Mouse (Mus musculus): ENCODE data around the gene Fsip1. TPM values are rescaled to one million over a fixed set of nuclear protein-coding genes. Genes with fewer than 3 reads are reported as not detected.

Gene Fsip1
- polyA plus RNA-seq, 1 experiment from 2014 or later = 3.4 TPM

DNA sequence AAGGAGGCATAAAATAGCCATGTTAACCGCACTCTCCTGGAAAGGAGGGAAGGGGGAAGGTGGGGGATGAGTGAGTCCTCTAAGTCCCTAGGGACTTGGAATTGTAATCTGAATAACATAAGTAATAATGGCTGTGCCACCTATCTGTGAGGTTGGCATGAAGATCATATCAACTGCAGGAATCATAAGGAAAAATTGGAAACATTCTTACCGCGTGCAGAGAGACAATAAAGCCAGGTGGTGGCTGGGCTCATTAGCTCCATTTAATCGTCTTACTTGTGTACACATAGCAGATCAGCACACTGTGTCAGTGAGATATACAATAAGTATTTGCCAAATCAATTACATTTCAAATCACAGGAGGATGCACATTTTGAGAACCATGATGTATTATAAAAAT is 52.1 kb downstream of the Fsip1 start:
- Histone ChIP-seq H3K4me2 (ENCODE audit: low read depth, low read length) (no peak overlapping the region), H3K4me1 (ENCODE audit: control insufficient read depth, insufficient read depth, low read length) (peaks cover 25% of the 10 kb centered on the region)
- 36% methylated on average over 4 of the region's 4 CpGs for WGBS

GRCm38 (mm10) chr2:118203739-118204461 is 52.9 kb downstream of the Fsip1 start:
- H3K4me2 ChIP-seq (ENCODE audit: low read depth, low read length) = peak overlapping the region; percentile 32; the same call in 1 of the 2 replicates
- no peaks in the 10 kb centered on the region for H3K9me3 ChIP-seq (ENCODE audit: control insufficient read depth, low read length)
- no peaks in the 10 kb centered on the region for H3K36me3 ChIP-seq (ENCODE audit: control insufficient read depth, insufficient read depth, low read length)
- no peak overlapping the region for H3K9ac ChIP-seq (replicated peaks; ENCODE audit: low read depth, low read length)
- peaks cover 25% of the 10 kb centered on the region for H3K4me1 ChIP-seq (ENCODE audit: control insufficient read depth, insufficient read depth, low read length)
- H3K4me3 ChIP-seq (ENCODE audit: low read depth, low read length) = no peak overlapping the region
- no peaks in the 10 kb centered on the region for H3K27me3 ChIP-seq (ENCODE audit: control insufficient read depth, insufficient read depth, low read length)
- peak; percentile 81 for ATAC-seq (ENCODE audit: low read depth)
- peak overlapping the region; percentile 72 for H3K27ac ChIP-seq (ENCODE audit: low read depth, low read length)
- WGBS = 3% methylated on average over 16 of the region's 16 CpGs

More for the DNA sequence above, 52.1 kb downstream of the Fsip1 start:
- peak overlapping the region; percentile 72 for H3K27ac ChIP-seq (ENCODE audit: low read depth, low read length)
- no peak overlapping the region for H3K9ac ChIP-seq (replicated peaks; ENCODE audit: low read depth, low read length)
- H3K27me3 ChIP-seq (ENCODE audit: control insufficient read depth, insufficient read depth, low read length) = no peaks in the 10 kb centered on the region
- H3K9me3 ChIP-seq (ENCODE audit: control insufficient read depth, low read length) = no peaks in the 10 kb centered on the region
- no peaks in the 10 kb centered on the region for H3K36me3 ChIP-seq (ENCODE audit: control insufficient read depth, insufficient read depth, low read length)
- peak; percentile 22; the same call in 1 of the 2 replicates for ATAC-seq (ENCODE audit: low read depth)
- no peak overlapping the region for H3K4me3 ChIP-seq (ENCODE audit: low read depth, low read length)

DNA sequence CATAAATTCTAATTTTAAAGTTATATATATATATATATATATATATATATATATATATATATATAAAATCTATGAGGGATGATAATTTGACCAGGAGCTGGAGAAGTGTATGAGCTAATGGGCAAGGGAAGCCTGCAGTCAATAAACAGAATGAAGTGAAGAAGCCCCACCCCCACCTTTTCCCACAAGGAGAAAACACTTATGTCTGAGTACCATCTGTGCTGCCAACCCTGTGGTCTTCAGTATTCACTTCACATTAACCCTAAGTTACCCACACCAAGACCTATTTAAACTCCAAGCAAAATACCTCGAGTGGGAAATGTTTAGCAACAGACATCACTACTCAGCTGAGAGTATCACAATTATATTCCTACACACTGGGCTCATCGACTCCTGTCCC is 53.8 kb downstream of the Fsip1 start:
- no peak overlapping the region for H3K4me2 ChIP-seq (ENCODE audit: low read depth, low read length)
- WGBS = 34% methylated on average over 2 of the region's 2 CpGs

DNA sequence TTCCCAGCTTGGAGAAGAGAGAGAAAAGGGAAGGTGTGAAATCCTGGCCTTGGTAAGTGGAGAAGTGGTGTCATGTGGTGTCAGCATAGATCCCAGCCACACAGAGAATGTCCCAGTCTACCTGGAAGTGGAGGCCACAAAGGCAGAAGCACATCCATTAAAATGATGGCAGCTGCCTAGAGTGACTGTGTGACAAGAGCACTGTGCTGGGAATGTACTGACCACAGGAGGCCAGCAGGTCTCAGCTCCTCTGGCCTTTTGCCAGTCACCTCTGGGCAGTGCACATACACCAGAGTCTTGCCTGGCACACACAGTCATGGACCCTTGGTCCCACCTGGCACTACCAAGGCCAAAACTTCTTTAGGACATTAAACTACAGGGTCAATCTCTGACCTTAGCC is 54.8 kb downstream of the Fsip1 start:
- peaks cover 25% of the 10 kb centered on the region for H3K4me1 ChIP-seq (ENCODE audit: control insufficient read depth, insufficient read depth, low read length)
- no peak overlapping the region for H3K9ac ChIP-seq (replicated peaks; ENCODE audit: low read depth, low read length)
- H3K27me3 ChIP-seq (ENCODE audit: control insufficient read depth, insufficient read depth, low read length) = no peaks in the 10 kb centered on the region
- no peak for ATAC-seq (ENCODE audit: low read depth)
- H3K4me2 ChIP-seq (ENCODE audit: low read depth, low read length) = no peak overlapping the region
- H3K36me3 ChIP-seq (ENCODE audit: control insufficient read depth, insufficient read depth, low read length) = no peaks in the 10 kb centered on the region
- H3K27ac ChIP-seq (ENCODE audit: low read depth, low read length) = no peak overlapping the region
- no peaks in the 10 kb centered on the region for H3K9me3 ChIP-seq (ENCODE audit: control insufficient read depth, low read length)
- no peak overlapping the region for H3K4me3 ChIP-seq (ENCODE audit: low read depth, low read length)

More for the DNA sequence above, 53.8 kb downstream of the Fsip1 start:
- no peak for ATAC-seq (ENCODE audit: low read depth)
- Histone ChIP-seq H3K27ac (ENCODE audit: low read depth, low read length) (peak overlapping the region; percentile 72), H3K4me3 (ENCODE audit: low read depth, low read length) (no peak overlapping the region), H3K9me3 (ENCODE audit: control insufficient read depth, low read length) (no peaks in the 10 kb centered on the region), H3K27me3 (ENCODE audit: control insufficient read depth, insufficient read depth, low read length) (no peaks in the 10 kb centered on the region), H3K36me3 (ENCODE audit: control insufficient read depth, insufficient read depth, low read length) (no peaks in the 10 kb centered on the region), H3K4me1 (ENCODE audit: control insufficient read depth, insufficient read depth, low read length) (peaks cover 25% of the 10 kb centered on the region), H3K9ac (replicated peaks; ENCODE audit: low read depth, low read length) (no peak overlapping the region)

GRCm38 (mm10) chr2:118199867-118200266 is 56.9 kb downstream of the Fsip1 start:
- H3K4me2 ChIP-seq (ENCODE audit: low read depth, low read length) = no peak overlapping the region
- H3K9ac ChIP-seq (replicated peaks; ENCODE audit: low read depth, low read length) = no peak overlapping the region
- no peaks in the 10 kb centered on the region for H3K9me3 ChIP-seq (ENCODE audit: control insufficient read depth, low read length)
- peaks cover 23% of the 10 kb centered on the region for H3K4me1 ChIP-seq (ENCODE audit: control insufficient read depth, insufficient read depth, low read length)
- H3K36me3 ChIP-seq (ENCODE audit: control insufficient read depth, insufficient read depth, low read length) = no peaks in the 10 kb centered on the region
- no peak overlapping the region for H3K27ac ChIP-seq (ENCODE audit: low read depth, low read length)
- WGBS = 8% methylated on average over 5 of the region's 5 CpGs
- no peak overlapping the region for H3K4me3 ChIP-seq (ENCODE audit: low read depth, low read length)
- no peaks in the 10 kb centered on the region for H3K27me3 ChIP-seq (ENCODE audit: control insufficient read depth, insufficient read depth, low read length)
- peak; percentile 41; the same call in 1 of the 2 replicates for ATAC-seq (ENCODE audit: low read depth)

DNA sequence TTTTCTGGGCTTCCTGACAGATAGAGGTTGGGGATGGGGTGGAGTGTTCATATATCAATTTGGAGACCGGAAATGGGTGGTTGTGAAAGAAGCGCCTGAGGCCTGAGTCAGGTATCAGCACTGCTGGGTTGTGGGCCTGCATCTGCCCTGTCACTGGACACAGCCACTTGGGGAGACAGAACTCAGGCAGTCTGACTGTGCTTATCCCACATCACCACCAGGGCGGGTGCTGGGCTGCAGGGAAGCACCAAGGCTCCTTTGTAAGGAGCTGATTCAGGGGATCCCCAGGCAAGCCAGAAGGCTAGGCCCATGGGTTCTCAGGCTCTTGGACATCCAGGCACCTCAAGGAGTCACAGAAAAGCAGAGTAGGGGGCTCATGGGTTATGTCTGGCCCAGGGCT is 59.8 kb downstream of the Fsip1 start:
- no peak overlapping the region for H3K9ac ChIP-seq (replicated peaks; ENCODE audit: low read depth, low read length)
- 92% methylated on average over 3 of the region's 3 CpGs for WGBS
- no peak overlapping the region for H3K27ac ChIP-seq (ENCODE audit: low read depth, low read length)
- no peak overlapping the region for H3K4me3 ChIP-seq (ENCODE audit: low read depth, low read length)
- no peaks in the 10 kb centered on the region for H3K9me3 ChIP-seq (ENCODE audit: control insufficient read depth, low read length)
- H3K27me3 ChIP-seq (ENCODE audit: control insufficient read depth, insufficient read depth, low read length) = no peaks in the 10 kb centered on the region
- no peaks in the 10 kb centered on the region for H3K36me3 ChIP-seq (ENCODE audit: control insufficient read depth, insufficient read depth, low read length)
- H3K4me1 ChIP-seq (ENCODE audit: control insufficient read depth, insufficient read depth, low read length) = no peaks in the 10 kb centered on the region
- H3K4me2 ChIP-seq (ENCODE audit: low read depth, low read length) = no peak overlapping the region
- ATAC-seq (ENCODE audit: low read depth) = no peak

- H3K27ac ChIP-seq (ENCODE audit: low read depth, low read length) = no peak overlapping the region
- WGBS = 94% methylated on average over 2 of the region's 2 CpGs
- H3K27me3 ChIP-seq (ENCODE audit: control insufficient read depth, insufficient read depth, low read length) = no peaks in the 10 kb centered on the region
- no peaks in the 10 kb centered on the region for H3K9me3 ChIP-seq (ENCODE audit: control insufficient read depth, low read length)
- no peak overlapping the region for H3K9ac ChIP-seq (replicated peaks; ENCODE audit: low read depth, low read length)
- H3K36me3 ChIP-seq (ENCODE audit: control insufficient read depth, insufficient read depth, low read length) = no peaks in the 10 kb centered on the region
- no peak overlapping the region for H3K4me2 ChIP-seq (ENCODE audit: low read depth, low read length)
- H3K4me3 ChIP-seq (ENCODE audit: low read depth, low read length) = no peak overlapping the region
- ATAC-seq (ENCODE audit: low read depth) = no peak
- no peaks in the 10 kb centered on the region for H3K4me1 ChIP-seq (ENCODE audit: control insufficient read depth, insufficient read depth, low read length)
Measured at GRCm38 (mm10) chr2:118182136-118182535, 74.6 kb downstream of the Fsip1 start.

DNA sequence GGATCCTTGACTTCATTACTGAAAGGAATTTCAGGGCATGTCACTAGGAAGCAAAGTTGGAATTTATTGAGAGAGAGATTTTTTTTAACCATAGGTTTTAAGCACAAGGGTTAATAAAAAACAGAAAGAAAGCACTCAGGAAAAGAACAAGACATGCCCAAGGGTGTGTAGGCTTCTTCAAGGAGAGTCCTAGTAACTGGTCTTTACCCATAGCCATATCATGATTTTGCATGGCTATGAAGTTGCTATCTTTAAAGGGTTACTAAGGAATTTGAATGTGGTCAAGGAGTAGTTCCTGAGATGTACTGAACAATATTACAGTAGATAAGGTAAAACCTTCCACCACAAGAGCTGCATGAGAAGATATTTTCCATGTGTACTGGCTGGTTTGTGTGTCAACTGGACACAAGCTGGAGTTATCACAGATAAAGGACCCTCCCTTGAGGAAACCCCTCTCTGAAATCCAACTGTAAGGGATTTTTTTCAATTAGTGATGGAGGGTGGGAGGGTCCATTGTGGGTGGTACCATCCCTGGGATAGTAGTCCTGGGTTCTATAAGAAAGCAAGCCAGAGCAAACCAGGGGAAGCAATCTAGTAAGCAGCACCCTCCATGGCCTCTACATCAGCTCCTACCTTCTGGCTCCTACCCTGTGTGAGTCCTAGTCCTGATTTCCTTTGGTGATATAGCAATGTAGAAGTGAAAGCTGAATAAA is 76.7 kb downstream of the Fsip1 start:
- H3K4me2 ChIP-seq (ENCODE audit: low read depth, low read length) = peak overlapping the region; percentile 22; the same call in 1 of the 2 replicates
- no peaks in the 10 kb centered on the region for H3K4me1 ChIP-seq (ENCODE audit: control insufficient read depth, insufficient read depth, low read length)
- no peak for ATAC-seq (ENCODE audit: low read depth)
- H3K27ac ChIP-seq (ENCODE audit: low read depth, low read length) = no peak overlapping the region
- no peak overlapping the region for H3K4me3 ChIP-seq (ENCODE audit: low read depth, low read length)
- H3K9me3 ChIP-seq (ENCODE audit: control insufficient read depth, low read length) = no peaks in the 10 kb centered on the region
- H3K36me3 ChIP-seq (ENCODE audit: control insufficient read depth, insufficient read depth, low read length) = no peaks in the 10 kb centered on the region
- H3K27me3 ChIP-seq (ENCODE audit: control insufficient read depth, insufficient read depth, low read length) = no peaks in the 10 kb centered on the region
- no peak overlapping the region for H3K9ac ChIP-seq (replicated peaks; ENCODE audit: low read depth, low read length)

- no peak for ATAC-seq (ENCODE audit: low read depth)
- H3K27me3 ChIP-seq (ENCODE audit: control insufficient read depth, insufficient read depth, low read length) = no peaks in the 10 kb centered on the region
- peak overlapping the region; percentile 22; the same call in 1 of the 2 replicates for H3K4me2 ChIP-seq (ENCODE audit: low read depth, low read length)
- no peaks in the 10 kb centered on the region for H3K36me3 ChIP-seq (ENCODE audit: control insufficient read depth, insufficient read depth, low read length)
- no peak overlapping the region for H3K4me3 ChIP-seq (ENCODE audit: low read depth, low read length)
- H3K9ac ChIP-seq (replicated peaks; ENCODE audit: low read depth, low read length) = no peak overlapping the region
- H3K9me3 ChIP-seq (ENCODE audit: control insufficient read depth, low read length) = no peaks in the 10 kb centered on the region
- H3K4me1 ChIP-seq (ENCODE audit: control insufficient read depth, insufficient read depth, low read length) = no peaks in the 10 kb centered on the region
- no peak overlapping the region for H3K27ac ChIP-seq (ENCODE audit: low read depth, low read length)
- WGBS = 3% methylated on average over 8 of the region's 10 CpGs
Measured at GRCm38 (mm10) chr2:118179472-118179871, 77.3 kb downstream of the Fsip1 start.

All from neural tube, embryonic 14.5 days (tissue).